Mouse (Mus musculus) left cerebral cortex, postnatal 4 days (tissue): Measurements from ENCODE around the gene Ankrd10. TPM values are rescaled to one million over a fixed set of nuclear protein-coding genes. Genes with fewer than 3 reads are reported as not detected.
A peak's percentile ranks its signal among the peaks of the same experiment; 100 is the strongest.

Experiments
- DNase-seq: peaks from one replicate; pipeline ENCODE4 v3.0.0-alpha.2; 2022
- intact Hi-C: fragments of 180-260 bp; cut with DNase I; formaldehyde crosslinking; loops from one replicate; pipeline ENCODE4 v1.15.1; 2025
- microRNA-seq: library from miRNA; unstranded; fragments of <30 nt; microRNA quantifications from one replicate; pipeline ENCODE4 v1.2.0, GENCODE M21; 2022
- total RNA-seq, 2 experiments: library from RNA; stranded (reverse); gene quantifications; 2 replicates each; pipeline ENCODE4 v1.2.3; 2021

The Ankrd10 gene
- total RNA-seq, 2 experiments from 2014 or later: 92.2 to 100 TPM

- intact Hi-C loops: loop anchor here (10.0 kb wide), 1 partner anchor 51 kb away; no protein-coding TSS in a partner anchor
- no peak for DNase-seq
These were observed 71.3 kb downstream of the Ankrd10 start for GRCm38 (mm10) chr8:11564236-11564635.

Small RNA genes lying within 50 kb of the gene (microRNA-seq; reads per million reads assigned to microRNA genes)
- 3.3 reads per million, percentile 4 among the genes with 10 or more reads in this experiment for gene Mir7238

Other genes with a start within 250 kb of the Ankrd10 start
- gene Rab20, start 157.0 kb downstream of the Ankrd10 start, total RNA-seq: under 1 TPM; 0.34 to 0.36 TPM
- 10 to 100 TPM; 62.9 to 68.7 TPM for gene Naxd, start 138.3 kb downstream of the Ankrd10 start, total RNA-seq
- gene Cars2, start 85.0 kb downstream of the Ankrd10 start, total RNA-seq: 10 to 100 TPM; 33.4 to 37.2 TPM
- 10 to 100 TPM; 61.3 to 65.7 TPM for gene Ing1, start 80.2 kb downstream of the Ankrd10 start, total RNA-seq
- gene 1700016D06Rik, start 65.3 kb upstream of the Ankrd10 start, total RNA-seq: not detected
- 100 to 1,000 TPM; 215 to 219 TPM for gene Arhgef7, start 92.0 kb upstream of the Ankrd10 start, total RNA-seq
- gene Tex29, start 204.7 kb upstream of the Ankrd10 start, total RNA-seq: not detected